Mouse (Mus musculus): ENCODE results near the gene Ap2a2. TPM values are rescaled to one million over a fixed set of nuclear protein-coding genes. Genes with fewer than 3 reads are reported as not detected.

Ap2a2 gene
- total and polyA plus RNA-seq, 3 experiments, result 34.7 to 67.9 (median 59.5) TPM

DNA sequence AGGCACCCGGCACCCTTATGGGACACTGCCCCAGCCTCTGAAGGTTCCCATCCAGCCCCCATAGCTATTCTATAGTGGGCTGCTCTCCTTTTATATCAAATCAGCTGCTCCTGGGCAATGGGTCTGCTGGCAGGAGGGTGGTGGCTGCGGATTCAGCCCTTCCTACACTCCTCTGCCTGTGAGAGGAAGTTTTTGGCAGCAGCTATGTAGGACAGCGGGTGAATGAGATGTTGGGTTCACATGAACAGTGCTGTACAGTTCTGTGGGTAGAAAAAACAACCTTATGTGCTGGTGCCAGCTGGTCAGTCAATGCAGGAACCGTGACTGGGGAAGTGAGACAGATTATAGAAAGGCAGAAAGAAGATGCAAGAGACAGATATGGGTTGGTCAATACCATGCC is 116.9 kb downstream of the Ap2a2 start:
- Histone ChIP-seq H3K79me2 (ENCODE audit: control insufficient read depth, insufficient read depth, low read length, poor library complexity) (no peaks in the 10 kb centered on the region), H3K36me3 (ENCODE audit: control insufficient read depth in 1 of 2, insufficient read depth in 2 of 2, low read length in 2 of 2) (no peaks in the 10 kb centered on the region), H3K9ac (ENCODE audit: control insufficient read depth, low read depth, low read length, poor library complexity, severe bottlenecking) (no peak overlapping the region), H3K9me3 (replicated peaks; ENCODE audit: insufficient read depth, low read length) (no peaks in the 10 kb centered on the region), H3K4me1 (ENCODE audit: control insufficient read depth in 1 of 2, insufficient read depth in 2 of 2, low read length in 2 of 2) (no peaks in the 10 kb centered on the region), H3K4me3 (ENCODE audit: control insufficient read depth in 1 of 2, insufficient read depth in 1 of 2, low read depth in 2 of 2, low read length in 2 of 2) (no peak overlapping the region), H3K27me3 (ENCODE audit: control insufficient read depth in 1 of 2, insufficient read depth in 2 of 2, low read length in 2 of 2) (peaks cover 5 to 7% of the 10 kb centered on the region in 2 experiments; a peak in 3 of 4 replicates), H3K27ac (ENCODE audit: control insufficient read depth, low read depth, low read length) (no peak overlapping the region)
- TF ChIP-seq USF2 (IDR thresholded peaks at IDR 0.05; ENCODE audit: borderline replicate concordance in 1 of 2, insufficient read depth in 1 of 2, low read depth in 1 of 2, low read length in 2 of 2), result no peak
- no peak for TF ChIP-seq KAT2A (conservative IDR thresholded peaks at IDR 0.05; ENCODE audit: low read depth, low read length)
- TF ChIP-seq GATA1 (IDR thresholded peaks at IDR 0.05; ENCODE audit: low read depth, low read length), result no peak
- no peak for TF ChIP-seq ZC3H11A (IDR thresholded peaks at IDR 0.05; ENCODE audit: low read depth, low read length)
- TF ChIP-seq MYB (IDR thresholded peaks at IDR 0.05; ENCODE audit: low read depth, low read length), result no peak
- no peak for TF ChIP-seq MAX (IDR thresholded peaks at IDR 0.05; ENCODE audit: low read length)
- TF ChIP-seq MAFK (IDR thresholded peaks at IDR 0.05; ENCODE audit: borderline replicate concordance, low read depth, low read length), result no peak
- no peak for TF ChIP-seq EP300 (IDR thresholded peaks at IDR 0.05; ENCODE audit: low read depth in 1 of 2, low read length in 2 of 2)
- TF ChIP-seq SIN3A (IDR thresholded peaks at IDR 0.05; ENCODE audit: low read length), result no peak
- TF ChIP-seq ZNF384 (IDR thresholded peaks at IDR 0.05; ENCODE audit: low read depth, low read length), result no peak
- no peak for TF ChIP-seq RAD21 (IDR thresholded peaks at IDR 0.05; ENCODE audit: low read depth, low read length)
- no peak for TF ChIP-seq CHD2 (IDR thresholded peaks at IDR 0.05; ENCODE audit: low read length)
- TF ChIP-seq MEF2A (IDR thresholded peaks at IDR 0.05; ENCODE audit: extremely low read depth, insufficient replicate concordance, low read depth, low read length, poor library complexity, severe bottlenecking), result no peak
- TF ChIP-seq HCFC1 (IDR thresholded peaks at IDR 0.05; ENCODE audit: low read depth, low read length), result no peak
- DNase-seq (ENCODE audit: low read depth, low spot score), result no peak

Other genes starting within 250 kb of the Ap2a2 start
- gene Deaf1, start 234.5 kb upstream of the Ap2a2 start, total RNA-seq (2012; rRNA removed), result 9.8 and 13.2 TPM in 2 replicates
- 10 to 100 TPM in 1 of 2 experiments, not detected in 1; 91.1 TPM for gene Deaf1, start 234.5 kb upstream of the Ap2a2 start, polyA plus RNA-seq (2012; ENCODE audit: insufficient read depth in 1 of 2, insufficient read length in 2 of 2, low read depth in 1 of 2, low replicate concordance in 2 of 2, missing spikeins in 1 of 2)
- gene Tmem80, start 234.4 kb upstream of the Ap2a2 start, total RNA-seq (2012; rRNA removed), result 12.2 and 12.3 TPM in 2 replicates
- 10 to 100 TPM in 1 of 2 experiments, not detected in 1; 27.7 TPM for gene Tmem80, start 234.4 kb upstream of the Ap2a2 start, polyA plus RNA-seq (2012; ENCODE audit: insufficient read depth in 1 of 2, insufficient read length in 2 of 2, low read depth in 1 of 2, low replicate concordance in 2 of 2, missing spikeins in 1 of 2)
- 0.46 TPM in 1 of 2 replicates, not detected in the other for gene Eps8l2, start 223.3 kb upstream of the Ap2a2 start, total RNA-seq (2012; rRNA removed)
- gene Eps8l2, start 223.3 kb upstream of the Ap2a2 start, polyA plus RNA-seq (2012; ENCODE audit: insufficient read depth in 1 of 2, insufficient read length in 2 of 2, low read depth in 1 of 2, low replicate concordance in 2 of 2, missing spikeins in 1 of 2), result under 1 TPM in 1 of 2 experiments, not detected in 1; 0.10 TPM
- 415 and 498 TPM in 2 replicates for gene Taldo1, start 170.0 kb upstream of the Ap2a2 start, total RNA-seq (2012; rRNA removed)
- gene Taldo1, start 170.0 kb upstream of the Ap2a2 start, polyA plus RNA-seq (2012; ENCODE audit: insufficient read depth in 1 of 2, insufficient read length in 2 of 2, low read depth in 1 of 2, low replicate concordance in 2 of 2, missing spikeins in 1 of 2), result 100 to 1,000 TPM in 1 of 2 experiments, not detected in 1; 298 TPM
- 21.0 and 21.6 TPM in 2 replicates for gene Gatd1, start 148.0 kb upstream of the Ap2a2 start, total RNA-seq (2012; rRNA removed)
- gene Gatd1, start 148.0 kb upstream of the Ap2a2 start, polyA plus RNA-seq (2012; ENCODE audit: insufficient read depth in 1 of 2, insufficient read length in 2 of 2, low read depth in 1 of 2, low replicate concordance in 2 of 2, missing spikeins in 1 of 2), result 10 to 100 TPM in 1 of 2 experiments, not detected in 1; 35.9 TPM
- not detected in 2 replicates for gene Cend1, start 132.7 kb upstream of the Ap2a2 start, total RNA-seq (2012; rRNA removed)
- gene Cend1, start 132.7 kb upstream of the Ap2a2 start, polyA plus RNA-seq (2012; ENCODE audit: insufficient read depth in 1 of 2, insufficient read length in 2 of 2, low read depth in 1 of 2, low replicate concordance in 2 of 2, missing spikeins in 1 of 2), result not detected
- 17.7 and 23.8 TPM in 2 replicates for gene Slc25a22, start 124.3 kb upstream of the Ap2a2 start, total RNA-seq (2012; rRNA removed)
- gene Slc25a22, start 124.3 kb upstream of the Ap2a2 start, polyA plus RNA-seq (2012; ENCODE audit: insufficient read depth in 1 of 2, insufficient read length in 2 of 2, low read depth in 1 of 2, low replicate concordance in 2 of 2, missing spikeins in 1 of 2), result 10 to 100 TPM in 1 of 2 experiments, not detected in 1; 46.0 TPM
- gene Pidd1, start 118.1 kb upstream of the Ap2a2 start, total RNA-seq (2012; rRNA removed), result 5.0 and 6.4 TPM in 2 replicates
- gene Pidd1, start 118.1 kb upstream of the Ap2a2 start, polyA plus RNA-seq (2012; ENCODE audit: insufficient read depth in 1 of 2, insufficient read length in 2 of 2, low read depth in 1 of 2, low replicate concordance in 2 of 2, missing spikeins in 1 of 2), result 10 to 100 TPM in 1 of 2 experiments, not detected in 1; 27.2 TPM
- 3,188 and 3,690 TPM in 2 replicates for gene Rplp2, start 114.8 kb upstream of the Ap2a2 start, total RNA-seq (2012; rRNA removed)
- gene Rplp2, start 114.8 kb upstream of the Ap2a2 start, polyA plus RNA-seq (2012; ENCODE audit: insufficient read depth in 1 of 2, insufficient read length in 2 of 2, low read depth in 1 of 2, low replicate concordance in 2 of 2, missing spikeins in 1 of 2), result 1,000 to 10,000 TPM in 1 of 2 experiments, not detected in 1; 3,503 TPM
- gene Pnpla2, start 107.0 kb upstream of the Ap2a2 start, total RNA-seq (2012; rRNA removed), result 8.3 and 9.9 TPM in 2 replicates
- gene Pnpla2, start 107.0 kb upstream of the Ap2a2 start, polyA plus RNA-seq (2012; ENCODE audit: insufficient read depth in 1 of 2, insufficient read length in 2 of 2, low read depth in 1 of 2, low replicate concordance in 2 of 2, missing spikeins in 1 of 2), result 10 to 100 TPM in 1 of 2 experiments, not detected in 1; 38.6 TPM
- gene Cracr2b, start 101.1 kb upstream of the Ap2a2 start, total RNA-seq (2012; rRNA removed), result 0.59 and 0.73 TPM in 2 replicates
- gene Cracr2b, start 101.1 kb upstream of the Ap2a2 start, polyA plus RNA-seq (2012; ENCODE audit: insufficient read depth in 1 of 2, insufficient read length in 2 of 2, low read depth in 1 of 2, low replicate concordance in 2 of 2, missing spikeins in 1 of 2), result 1 to 10 TPM in 1 of 2 experiments, not detected in 1; 6.9 TPM
- gene Cd151, start 94.8 kb upstream of the Ap2a2 start, total RNA-seq (2012; rRNA removed), result 38.9 and 40.6 TPM in 2 replicates
- gene Cd151, start 94.8 kb upstream of the Ap2a2 start, polyA plus RNA-seq (2012; ENCODE audit: insufficient read depth in 1 of 2, insufficient read length in 2 of 2, low read depth in 1 of 2, low replicate concordance in 2 of 2, missing spikeins in 1 of 2), result 10 to 100 TPM in 1 of 2 experiments, not detected in 1; 86.6 TPM
- 110 and 114 TPM in 2 replicates for gene Polr2l, start 87.0 kb upstream of the Ap2a2 start, total RNA-seq (2012; rRNA removed)
- 10 to 100 TPM in 1 of 2 experiments, not detected in 1; 82.4 TPM for gene Polr2l, start 87.0 kb upstream of the Ap2a2 start, polyA plus RNA-seq (2012; ENCODE audit: insufficient read depth in 1 of 2, insufficient read length in 2 of 2, low read depth in 1 of 2, low replicate concordance in 2 of 2, missing spikeins in 1 of 2)
- gene Tspan4, start 86.9 kb upstream of the Ap2a2 start, total RNA-seq (2012; rRNA removed), result 82.5 and 110 TPM in 2 replicates
- gene Tspan4, start 86.9 kb upstream of the Ap2a2 start, polyA plus RNA-seq (2012; ENCODE audit: insufficient read depth in 1 of 2, insufficient read length in 2 of 2, low read depth in 1 of 2, low replicate concordance in 2 of 2, missing spikeins in 1 of 2), result 10 to 100 TPM in 1 of 2 experiments, not detected in 1; 97.9 TPM
- gene Chid1, start 22.3 kb upstream of the Ap2a2 start, total RNA-seq (2012; rRNA removed), result 36.1 and 36.3 TPM in 2 replicates
- gene Chid1, start 22.3 kb upstream of the Ap2a2 start, polyA plus RNA-seq (2012; ENCODE audit: insufficient read depth in 1 of 2, insufficient read length in 2 of 2, low read depth in 1 of 2, low replicate concordance in 2 of 2, missing spikeins in 1 of 2), result 10 to 100 TPM in 1 of 2 experiments, not detected in 1; 46.7 TPM
- 0.04 TPM in 1 of 2 replicates, not detected in the other for gene Muc6, start 93.1 kb downstream of the Ap2a2 start, total RNA-seq (2012; rRNA removed)
- under 1 TPM in 1 of 2 experiments, not detected in 1; 0.19 TPM for gene Muc6, start 93.1 kb downstream of the Ap2a2 start, polyA plus RNA-seq (2012; ENCODE audit: insufficient read depth in 1 of 2, insufficient read length in 2 of 2, low read depth in 1 of 2, low replicate concordance in 2 of 2, missing spikeins in 1 of 2)
- not detected in 2 replicates for gene Muc2, start 128.2 kb downstream of the Ap2a2 start, total RNA-seq (2012; rRNA removed)
- gene Muc2, start 128.2 kb downstream of the Ap2a2 start, polyA plus RNA-seq (2012; ENCODE audit: insufficient read depth in 1 of 2, insufficient read length in 2 of 2, low read depth in 1 of 2, low replicate concordance in 2 of 2, missing spikeins in 1 of 2), result under 1 TPM in 1 of 2 experiments, not detected in 1; 0.04 TPM
- gene Muc5ac, start 226.8 kb downstream of the Ap2a2 start, total RNA-seq (2012; rRNA removed), result not detected in 2 replicates
- not detected for gene Muc5ac, start 226.8 kb downstream of the Ap2a2 start, polyA plus RNA-seq (2012; ENCODE audit: insufficient read depth in 1 of 2, insufficient read length in 2 of 2, low read depth in 1 of 2, low replicate concordance in 2 of 2, missing spikeins in 1 of 2)